Mouse (Mus musculus): ENCODE measurements around the gene Ddx55. TPM values are rescaled to one million over a fixed set of nuclear protein-coding genes. Genes with fewer than 3 reads are reported as not detected.
"Not testable (repeated sequence)": the region's sequence is repeated elsewhere in the genome, so short reads cannot be mapped to it uniquely, and the experiment has no call there.

Ddx55 gene
- polyA plus RNA-seq, 1 experiment from 2014 or later, result 13.9 TPM

GRCm38 (mm10) chr5:124551349-124552093 lies 1.1 kb upstream of the Ddx55 start:
- ATAC-seq (ENCODE audit: low FRiP score, low TSS enrichment); H3K4me1 ChIP-seq (ENCODE audit: insufficient read depth, low read length); H3K9me3 ChIP-seq (ENCODE audit: low read length); H3K27me3 ChIP-seq (ENCODE audit: insufficient read depth, low read length); H3K27ac ChIP-seq (ENCODE audit: low read length): not testable (repeated sequence)
- Histone ChIP-seq H3K4me3 (ENCODE audit: low read length) (peak overlapping the region; percentile 97), H3K36me3 (ENCODE audit: insufficient read depth, low read length) (peaks cover 34% of the 10 kb centered on the region), H3K4me2 (replicated peaks; ENCODE audit: low read depth, low read length) (peak overlapping the region; percentile 60), H3K9ac (replicated peaks; ENCODE audit: low read length) (peak overlapping the region; percentile 82)
- 30% methylated on average over 5 of the region's 5 CpGs for WGBS

GRCm38 (mm10) chr5:124552094-124552472 lies 581 bp upstream of the Ddx55 start:
- H3K9ac ChIP-seq (replicated peaks; ENCODE audit: low read length), result peak overlapping the region; percentile 82
- H3K4me1 ChIP-seq (ENCODE audit: insufficient read depth, low read length), result peaks cover 3% of the 10 kb centered on the region; the same call in 1 of the 2 replicates
- H3K27ac ChIP-seq (ENCODE audit: low read length), result peak overlapping the region; percentile 83
- no peaks in the 10 kb centered on the region for H3K27me3 ChIP-seq (ENCODE audit: insufficient read depth, low read length)
- H3K4me2 ChIP-seq (replicated peaks; ENCODE audit: low read depth, low read length), result peak overlapping the region; percentile 60
- no peak for ATAC-seq (ENCODE audit: low FRiP score, low TSS enrichment)
- WGBS, result 4% methylated on average over 9 of the region's 9 CpGs
- no peaks in the 10 kb centered on the region for H3K9me3 ChIP-seq (ENCODE audit: low read length)
- peak overlapping the region; percentile 97 for H3K4me3 ChIP-seq (ENCODE audit: low read length)
- H3K36me3 ChIP-seq (ENCODE audit: insufficient read depth, low read length), result peaks cover 35% of the 10 kb centered on the region

- Histone ChIP-seq H3K9ac (replicated peaks; ENCODE audit: low read length) (no peak overlapping the region; the same call in 1 of the 2 replicates), H3K36me3 (ENCODE audit: insufficient read depth, low read length) (peaks cover 34% of the 10 kb centered on the region), H3K27me3 (ENCODE audit: insufficient read depth, low read length) (no peaks in the 10 kb centered on the region), H3K4me2 (replicated peaks; ENCODE audit: low read depth, low read length) (peak overlapping the region; percentile 60), H3K27ac (ENCODE audit: low read length) (no peak overlapping the region), H3K4me1 (ENCODE audit: insufficient read depth, low read length) (peaks cover 3% of the 10 kb centered on the region; the same call in 1 of the 2 replicates), H3K9me3 (ENCODE audit: low read length) (no peaks in the 10 kb centered on the region), H3K4me3 (ENCODE audit: low read length) (peak overlapping the region; percentile 97; the same call in 1 of the 2 replicates)
- 72% methylated on average over 6 of the region's 6 CpGs for WGBS
- no peak for ATAC-seq (ENCODE audit: low FRiP score, low TSS enrichment)
Measured at GRCm38 (mm10) chr5:124553607-124554006, 943 bp downstream of the Ddx55 start.

- ATAC-seq (ENCODE audit: low FRiP score, low TSS enrichment), result no peak
- 88% methylated on average over 1 of the region's 1 CpGs for WGBS
Measured at GRCm38 (mm10) chr5:124555145-124555544, 2.5 kb downstream of the Ddx55 start.

GRCm38 (mm10) chr5:124571068-124571467 lies 18.4 kb downstream of the Ddx55 start:
- Histone ChIP-seq H3K4me1 (ENCODE audit: insufficient read depth, low read length) (no peaks in the 10 kb centered on the region), H3K36me3 (ENCODE audit: insufficient read depth, low read length) (peaks cover 74% of the 10 kb centered on the region), H3K27me3 (ENCODE audit: insufficient read depth, low read length) (no peaks in the 10 kb centered on the region), H3K9me3 (ENCODE audit: low read length) (no peaks in the 10 kb centered on the region), H3K4me2 (replicated peaks; ENCODE audit: low read depth, low read length) (no peak overlapping the region), H3K4me3 (ENCODE audit: low read length) (no peak overlapping the region), H3K9ac (replicated peaks; ENCODE audit: low read length) (no peak overlapping the region), H3K27ac (ENCODE audit: low read length) (no peak overlapping the region)
- 88% methylated on average over 12 of the region's 12 CpGs for WGBS
- no peak for ATAC-seq (ENCODE audit: low FRiP score, low TSS enrichment)

More at GRCm38 (mm10) chr5:124555145-124555544, 2.5 kb downstream of the Ddx55 start:
- Histone ChIP-seq H3K27me3 (ENCODE audit: insufficient read depth, low read length) (no peaks in the 10 kb centered on the region), H3K9ac (replicated peaks; ENCODE audit: low read length) (no peak overlapping the region), H3K4me3 (ENCODE audit: low read length) (no peak overlapping the region), H3K36me3 (ENCODE audit: insufficient read depth, low read length) (peaks cover 45% of the 10 kb centered on the region), H3K4me1 (ENCODE audit: insufficient read depth, low read length) (peaks cover 3% of the 10 kb centered on the region; the same call in 1 of the 2 replicates), H3K27ac (ENCODE audit: low read length) (no peak overlapping the region), H3K9me3 (ENCODE audit: low read length) (no peaks in the 10 kb centered on the region), H3K4me2 (replicated peaks; ENCODE audit: low read depth, low read length) (no peak overlapping the region)

- Histone ChIP-seq H3K27me3 (ENCODE audit: insufficient read depth, low read length) (no peaks in the 10 kb centered on the region), H3K4me3 (ENCODE audit: low read length) (no peak overlapping the region), H3K9me3 (ENCODE audit: low read length) (no peaks in the 10 kb centered on the region), H3K27ac (ENCODE audit: low read length) (no peak overlapping the region), H3K9ac (replicated peaks; ENCODE audit: low read length) (no peak overlapping the region), H3K4me1 (ENCODE audit: insufficient read depth, low read length) (peaks cover 17% of the 10 kb centered on the region), H3K36me3 (ENCODE audit: insufficient read depth, low read length) (peaks cover 53% of the 10 kb centered on the region), H3K4me2 (replicated peaks; ENCODE audit: low read depth, low read length) (no peak overlapping the region)
- no peak for ATAC-seq (ENCODE audit: low FRiP score, low TSS enrichment)
- 78% methylated on average over 7 of the region's 7 CpGs for WGBS
Measured at GRCm38 (mm10) chr5:124575467-124575866, 22.8 kb downstream of the Ddx55 start.

- Histone ChIP-seq H3K27ac (ENCODE audit: low read length) (no peak within 1 kb of the TSS), H3K9ac (replicated peaks; ENCODE audit: low read length) (peak within 1 kb of the TSS; percentile 84), H3K36me3 (ENCODE audit: insufficient read depth, low read length) (peaks cover 33% of the 10 kb centered on the region), H3K4me1 (ENCODE audit: insufficient read depth, low read length) (peaks cover 19% of the 10 kb centered on the region), H3K4me2 (replicated peaks; ENCODE audit: low read depth, low read length) (peak within 1 kb of the TSS; percentile 90), H3K9me3 (ENCODE audit: low read length) (no peaks in the 10 kb centered on the region), H3K4me3 (ENCODE audit: low read length) (peak within 1 kb of the TSS; percentile 88), H3K27me3 (ENCODE audit: insufficient read depth, low read length) (no peaks in the 10 kb centered on the region)
- WGBS, result 1% methylated on average over 51 of the region's 51 CpGs
- ATAC-seq (ENCODE audit: low FRiP score, low TSS enrichment), result peak; percentile 94
Measured at GRCm38 (mm10) chr5:124578633-124579317, 26.1 kb downstream of the Ddx55 start, which contains the start of the genes Eif2b1 and Gtf2h3. Eif2b1 (minus strand) TSS chr5:124579131. Gtf2h3 (plus strand) TSS chr5:124579140.

- Histone ChIP-seq H3K4me2 (replicated peaks; ENCODE audit: low read depth, low read length) (no peak overlapping the region), H3K36me3 (ENCODE audit: insufficient read depth, low read length) (peaks cover 42% of the 10 kb centered on the region), H3K9ac (replicated peaks; ENCODE audit: low read length) (no peak overlapping the region), H3K4me3 (ENCODE audit: low read length) (no peak overlapping the region), H3K4me1 (ENCODE audit: insufficient read depth, low read length) (peaks cover 19% of the 10 kb centered on the region), H3K9me3 (ENCODE audit: low read length) (no peaks in the 10 kb centered on the region), H3K27me3 (ENCODE audit: insufficient read depth, low read length) (no peaks in the 10 kb centered on the region), H3K27ac (ENCODE audit: low read length) (no peak overlapping the region)
- WGBS, result 91% methylated on average over 5 of the region's 5 CpGs
- no peak for ATAC-seq (ENCODE audit: low FRiP score, low TSS enrichment)
Measured at GRCm38 (mm10) chr5:124582515-124582914, 29.9 kb downstream of the Ddx55 start.

GRCm38 (mm10) chr5:124592768-124593167 lies 40.1 kb downstream of the Ddx55 start:
- Histone ChIP-seq H3K27me3 (ENCODE audit: insufficient read depth, low read length) (no peaks in the 10 kb centered on the region), H3K27ac (ENCODE audit: low read length) (no peak overlapping the region), H3K36me3 (ENCODE audit: insufficient read depth, low read length) (peaks cover 56% of the 10 kb centered on the region), H3K4me1 (ENCODE audit: insufficient read depth, low read length) (no peaks in the 10 kb centered on the region), H3K9ac (replicated peaks; ENCODE audit: low read length) (no peak overlapping the region), H3K9me3 (ENCODE audit: low read length) (no peaks in the 10 kb centered on the region), H3K4me2 (replicated peaks; ENCODE audit: low read depth, low read length) (no peak overlapping the region), H3K4me3 (ENCODE audit: low read length) (no peak overlapping the region)
- 99% methylated on average over 3 of the region's 3 CpGs for WGBS
- ATAC-seq (ENCODE audit: low FRiP score, low TSS enrichment), result no peak
